Mouse (Mus musculus): ENCODE measurements around the gene Lpp. TPM values are rescaled to one million over a fixed set of nuclear protein-coding genes. Genes with fewer than 3 reads are reported as not detected.

The Lpp gene
- polyA plus RNA-seq, 1 experiment from 2014 or later = 45.1 TPM

GRCm38 (mm10) chr16:24607896-24608457 is 214.7 kb downstream of the Lpp start:
- H3K4me1 ChIP-seq = no peaks in the 10 kb centered on the region
- no peaks in the 10 kb centered on the region for H3K9me3 ChIP-seq
- H3K27me3 ChIP-seq = no peaks in the 10 kb centered on the region
- no peak overlapping the region for H3K27ac ChIP-seq
- no peak overlapping the region for H3K9ac ChIP-seq
- H3K36me3 ChIP-seq = peaks cover 6% of the 10 kb centered on the region; the same call in 1 of the 2 replicates
- ATAC-seq (ENCODE audit: insufficient number of reproducible peaks, insufficient read depth, low FRiP score, low TSS enrichment) = no peak
- WGBS = 84% methylated on average over 8 of the region's 8 CpGs
- H3K4me3 ChIP-seq = no peak overlapping the region
- H3K4me2 ChIP-seq (replicated peaks) = no peak overlapping the region

GRCm38 (mm10) chr16:24619458-24619857 is 226.2 kb downstream of the Lpp start:
- H3K27ac ChIP-seq = no peak overlapping the region
- peak; percentile 47; the same call in 1 of the 2 replicates for ATAC-seq (ENCODE audit: insufficient number of reproducible peaks, insufficient read depth, low FRiP score, low TSS enrichment)
- no peak overlapping the region for H3K9ac ChIP-seq
- no peaks in the 10 kb centered on the region for H3K36me3 ChIP-seq
- H3K4me1 ChIP-seq = peaks cover 7% of the 10 kb centered on the region; the same call in 1 of the 2 replicates
- 39% methylated on average over 6 of the region's 6 CpGs for WGBS
- H3K4me3 ChIP-seq = no peak overlapping the region
- no peaks in the 10 kb centered on the region for H3K9me3 ChIP-seq
- H3K27me3 ChIP-seq = no peaks in the 10 kb centered on the region
- no peak overlapping the region for H3K4me2 ChIP-seq (replicated peaks)

- Histone ChIP-seq H3K27me3 (no peaks in the 10 kb centered on the region), H3K4me3 (no peak overlapping the region), H3K36me3 (no peaks in the 10 kb centered on the region), H3K9me3 (no peaks in the 10 kb centered on the region), H3K27ac (0 out of 2 replicates have a peak overlapping the region, but pooled peaks have one; percentile 57), H3K9ac (no peak overlapping the region), H3K4me2 (replicated peaks) (no peak overlapping the region), H3K4me1 (peaks cover 12% of the 10 kb centered on the region)
- 76% methylated on average over 3 of the region's 3 CpGs for WGBS
- no peak for ATAC-seq (ENCODE audit: insufficient number of reproducible peaks, insufficient read depth, low FRiP score, low TSS enrichment)
Measured at GRCm38 (mm10) chr16:24620021-24620420, 226.7 kb downstream of the Lpp start.

- H3K9ac ChIP-seq = no peak overlapping the region
- 80% methylated on average over 3 of the region's 3 CpGs for WGBS
- no peak for ATAC-seq (ENCODE audit: insufficient number of reproducible peaks, insufficient read depth, low FRiP score, low TSS enrichment)
Measured at GRCm38 (mm10) chr16:24622226-24623194, 229.2 kb downstream of the Lpp start.

GRCm38 (mm10) chr16:24624335-24624734 is 231.0 kb downstream of the Lpp start:
- peak; percentile 65; the same call in 1 of the 2 replicates for ATAC-seq (ENCODE audit: insufficient number of reproducible peaks, insufficient read depth, low FRiP score, low TSS enrichment)
- H3K36me3 ChIP-seq = no peaks in the 10 kb centered on the region

More at GRCm38 (mm10) chr16:24622226-24623194, 229.2 kb downstream of the Lpp start:
- H3K27me3 ChIP-seq = no peaks in the 10 kb centered on the region
- H3K4me3 ChIP-seq = no peak overlapping the region
- H3K36me3 ChIP-seq = no peaks in the 10 kb centered on the region
- H3K27ac ChIP-seq = no peak overlapping the region
- H3K9me3 ChIP-seq = no peaks in the 10 kb centered on the region
- H3K4me1 ChIP-seq = peaks cover 13% of the 10 kb centered on the region
- H3K4me2 ChIP-seq (replicated peaks) = no peak overlapping the region

GRCm38 (mm10) chr16:24625576-24625975 is 232.3 kb downstream of the Lpp start:
- no peak overlapping the region for H3K4me3 ChIP-seq
- no peaks in the 10 kb centered on the region for H3K27me3 ChIP-seq
- H3K4me1 ChIP-seq = peaks cover 13% of the 10 kb centered on the region
- H3K9me3 ChIP-seq = no peaks in the 10 kb centered on the region
- H3K36me3 ChIP-seq = no peaks in the 10 kb centered on the region
- no peak overlapping the region for H3K27ac ChIP-seq
- no peak for ATAC-seq (ENCODE audit: insufficient number of reproducible peaks, insufficient read depth, low FRiP score, low TSS enrichment)
- 81% methylated on average over 5 of the region's 5 CpGs for WGBS
- H3K4me2 ChIP-seq (replicated peaks) = no peak overlapping the region
- H3K9ac ChIP-seq = no peak overlapping the region

More at GRCm38 (mm10) chr16:24624335-24624734, 231.0 kb downstream of the Lpp start:
- 36% methylated on average over 5 of the region's 5 CpGs for WGBS
- no peaks in the 10 kb centered on the region for H3K27me3 ChIP-seq
- H3K4me1 ChIP-seq = peaks cover 13% of the 10 kb centered on the region
- H3K9ac ChIP-seq = no peak overlapping the region
- no peak overlapping the region for H3K4me3 ChIP-seq
- no peak overlapping the region for H3K4me2 ChIP-seq (replicated peaks)
- H3K9me3 ChIP-seq = no peaks in the 10 kb centered on the region
- 0 out of 2 replicates have a peak overlapping the region, but pooled peaks have one; percentile 30 for H3K27ac ChIP-seq

GRCm38 (mm10) chr16:24628779-24629178 is 235.5 kb downstream of the Lpp start:
- Histone ChIP-seq H3K36me3 (no peaks in the 10 kb centered on the region), H3K4me3 (no peak overlapping the region), H3K27ac (no peak overlapping the region), H3K27me3 (no peaks in the 10 kb centered on the region), H3K9ac (no peak overlapping the region), H3K9me3 (no peaks in the 10 kb centered on the region), H3K4me1 (peaks cover 13% of the 10 kb centered on the region), H3K4me2 (replicated peaks) (no peak overlapping the region)
- 85% methylated on average over 1 of the region's 1 CpGs for WGBS
- no peak for ATAC-seq (ENCODE audit: insufficient number of reproducible peaks, insufficient read depth, low FRiP score, low TSS enrichment)

GRCm38 (mm10) chr16:24629218-24630172 is 236.2 kb downstream of the Lpp start:
- H3K27ac ChIP-seq = no peak overlapping the region
- H3K27me3 ChIP-seq = no peaks in the 10 kb centered on the region
- 81% methylated on average over 12 of the region's 12 CpGs for WGBS
- H3K4me3 ChIP-seq = no peak overlapping the region
- H3K36me3 ChIP-seq = no peaks in the 10 kb centered on the region
- H3K4me1 ChIP-seq = peaks cover 6% of the 10 kb centered on the region
- H3K4me2 ChIP-seq (replicated peaks) = no peak overlapping the region
- no peaks in the 10 kb centered on the region for H3K9me3 ChIP-seq
- no peak overlapping the region for H3K9ac ChIP-seq
- ATAC-seq (ENCODE audit: insufficient number of reproducible peaks, insufficient read depth, low FRiP score, low TSS enrichment) = no peak

- no peak for ATAC-seq (ENCODE audit: insufficient number of reproducible peaks, insufficient read depth, low FRiP score, low TSS enrichment)
Measured at GRCm38 (mm10) chr16:24635381-24635919, 242.1 kb downstream of the Lpp start.

GRCm38 (mm10) chr16:24636894-24637293 is 243.6 kb downstream of the Lpp start:
- WGBS = 83% methylated on average over 2 of the region's 2 CpGs
- no peak overlapping the region for H3K9ac ChIP-seq
- no peaks in the 10 kb centered on the region for H3K9me3 ChIP-seq
- no peaks in the 10 kb centered on the region for H3K27me3 ChIP-seq
- H3K27ac ChIP-seq = no peak overlapping the region
- 0 out of 2 replicates have a peak, but pooled peaks cover 4% of the 10 kb centered on the region for H3K4me1 ChIP-seq
- no peaks in the 10 kb centered on the region for H3K36me3 ChIP-seq
- no peak overlapping the region for H3K4me3 ChIP-seq
- H3K4me2 ChIP-seq (replicated peaks) = no peak overlapping the region
- no peak for ATAC-seq (ENCODE audit: insufficient number of reproducible peaks, insufficient read depth, low FRiP score, low TSS enrichment)

More at GRCm38 (mm10) chr16:24635381-24635919, 242.1 kb downstream of the Lpp start:
- Histone ChIP-seq H3K9me3 (no peaks in the 10 kb centered on the region), H3K27ac (no peak overlapping the region), H3K36me3 (no peaks in the 10 kb centered on the region), H3K9ac (no peak overlapping the region), H3K4me2 (replicated peaks) (no peak overlapping the region), H3K4me3 (no peak overlapping the region), H3K27me3 (no peaks in the 10 kb centered on the region), H3K4me1 (0 out of 2 replicates have a peak, but pooled peaks cover 4% of the 10 kb centered on the region)
- 90% methylated on average over 7 of the region's 7 CpGs for WGBS
